Mouse (Mus musculus) sigmoid colon, adult 10 weeks (tissue): ENCODE measurements around the gene Dnph1. TPM values are rescaled to one million over a fixed set of nuclear protein-coding genes. Genes with fewer than 3 reads are reported as not detected.

Experiments
- polyA plus RNA-seq: library from polyadenylated mRNA; stranded (reverse); fragments of 350-450 nt; fragmentation: Illumina TruSeq; extraction: RNeasy Lipid Tissue Mini Kit (QIAGEN cat#74804); gene quantifications from one replicate; pipeline ENCODE4 v1.2.3, GENCODE M21; 2014; ENCODE audit warnings: low read depth, low replicate concordance

Dnph1 gene
- polyA plus RNA-seq = 1.1 TPM

GRCm38 (mm10) chr17:46496623-46497434, at the start of gene Dnph1:
Dnph1 (plus strand) TSS chr17:46496711.

GRCm38 (mm10) chr17:46487431-46487830, 9.1 kb upstream of the Dnph1 start, which contains the start of gene Ttbk1:
Ttbk1 (minus strand) TSS chr17:46487675.

GRCm38 (mm10) chr17:46545813-46546564, 49.5 kb downstream of the Dnph1 start, which contains the start of gene Cul9:
Cul9 (minus strand) TSS chr17:46546388.

Other genes starting within 250 kb of the Dnph1 start
- 5.7 TPM for gene Polr1c, start 248.7 kb upstream of the Dnph1 start, polyA plus RNA-seq
- 3.1 TPM for gene Yipf3, start 248.6 kb upstream of the Dnph1 start, polyA plus RNA-seq
- gene Lrrc73, start 243.2 kb upstream of the Dnph1 start, polyA plus RNA-seq = not detected
- gene Tjap1, start 213.7 kb upstream of the Dnph1 start, polyA plus RNA-seq = 0.54 TPM
- not detected for gene Dlk2, start 199.3 kb upstream of the Dnph1 start, polyA plus RNA-seq
- gene Abcc10, start 168.4 kb upstream of the Dnph1 start, polyA plus RNA-seq = 0.22 TPM
- 37.2 TPM for gene Zfp318, start 113.0 kb upstream of the Dnph1 start, polyA plus RNA-seq
- gene Crip3, start 67.8 kb upstream of the Dnph1 start, polyA plus RNA-seq = not detected
- gene Slc22a7, start 58.3 kb upstream of the Dnph1 start, polyA plus RNA-seq = not detected
- 0.09 TPM for gene Ttbk1, start 9.0 kb upstream of the Dnph1 start, polyA plus RNA-seq
- gene Cul9, start 49.7 kb downstream of the Dnph1 start, polyA plus RNA-seq = 0.44 TPM
- gene Srf, start 59.5 kb downstream of the Dnph1 start, polyA plus RNA-seq = 0.22 TPM
- not detected for gene Ptk7, start 132.8 kb downstream of the Dnph1 start, polyA plus RNA-seq
- 0.41 TPM for gene Klc4, start 149.3 kb downstream of the Dnph1 start, polyA plus RNA-seq
- 0.95 TPM for gene Mrpl2, start 149.5 kb downstream of the Dnph1 start, polyA plus RNA-seq
- gene Cul7, start 153.6 kb downstream of the Dnph1 start, polyA plus RNA-seq = 0.19 TPM
- gene Rrp36, start 177.6 kb downstream of the Dnph1 start, polyA plus RNA-seq = 3.3 TPM
- gene Mea1, start 182.1 kb downstream of the Dnph1 start, polyA plus RNA-seq = 4.2 TPM
- gene Klhdc3, start 184.2 kb downstream of the Dnph1 start, polyA plus RNA-seq = 5.9 TPM
- 8.6 TPM for gene Ppp2r5d, start 208.4 kb downstream of the Dnph1 start, polyA plus RNA-seq
- gene Pex6, start 214.8 kb downstream of the Dnph1 start, polyA plus RNA-seq = 0.50 TPM
- not detected for gene Gnmt, start 232.5 kb downstream of the Dnph1 start, polyA plus RNA-seq